Mouse (Mus musculus): ENCODE measurements around the gene Snrnp35. TPM values are rescaled to one million over a fixed set of nuclear protein-coding genes. Genes with fewer than 3 reads are reported as not detected.
A peak's percentile ranks its signal among the peaks of the same experiment; 100 is the strongest.

Gene Snrnp35
- polyA plus RNA-seq, 1 experiment = 1.7 TPM

DNA sequence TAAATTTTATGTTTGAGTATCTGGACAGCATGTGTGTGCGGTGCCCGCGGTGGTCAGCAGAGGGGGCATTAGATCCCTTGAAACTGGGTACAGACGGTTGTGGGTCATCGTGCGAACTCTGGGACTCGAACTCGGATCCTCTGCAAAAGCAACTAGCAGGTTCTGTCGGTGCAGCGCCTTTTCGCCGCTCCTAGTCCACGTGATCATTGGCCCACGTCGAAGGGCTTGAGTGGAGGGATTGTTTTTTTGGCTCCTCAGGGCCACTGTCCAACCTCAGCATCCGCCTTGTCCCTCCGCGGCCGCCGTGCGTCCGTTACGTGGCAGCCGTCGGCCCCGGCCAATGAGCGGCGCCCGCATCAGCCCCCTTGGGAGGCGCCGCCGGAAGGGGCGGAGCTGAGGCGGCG, 57.5 kb downstream of the Snrnp35 start, which contains the start of gene Tmed2:
Gene Tmed2, plus strand, starts transcription at position 313 of the 404 bp plus-strand sequence.
- peak; percentile 90 to 92 for DNase-seq (ENCODE audit: low read depth in 1 of 2, low spot score in 2 of 2)
- TF ChIP-seq CTCF (IDR thresholded peaks at IDR 0.05; ENCODE audit: extremely low read depth, insufficient read depth, insufficient read length, insufficient replicate concordance) (0 out of 2 replicates have a peak, but pooled peaks have one; percentile 11), POLR2A (IDR thresholded peaks at IDR 0.05; ENCODE audit: low read depth, low read length) (no peak)
- under 1% methylated on average over 35 of the region's 35 CpGs for WGBS
- peaks cover 18% of the 10 kb centered on the region for H3K36me3 ChIP-seq (ENCODE audit: control insufficient read depth, insufficient read depth, low read length)
- H3K4me3 ChIP-seq (ENCODE audit: extremely low read depth, insufficient read depth, insufficient read length) = peak within 1 kb of the TSS; percentile 86
- H3K27ac ChIP-seq (ENCODE audit: insufficient read depth, low read length) = peak within 1 kb of the TSS; percentile 84
- peaks cover 6% of the 10 kb centered on the region; the same call in 1 of the 2 replicates for H3K4me1 ChIP-seq (ENCODE audit: control insufficient read depth, insufficient read depth, insufficient read length)
- H3K27me3 ChIP-seq (ENCODE audit: control insufficient read depth, insufficient read depth, low read length) = no peaks in the 10 kb centered on the region

Other genes with a start within 250 kb of the Snrnp35 start
- gene Pitpnm2, start 233.4 kb upstream of the Snrnp35 start, polyA plus RNA-seq (2012; rRNA removed) = 65.8 and 97.5 TPM in 2 replicates
- gene Mphosph9, start 155.2 kb upstream of the Snrnp35 start, polyA plus RNA-seq (2012; rRNA removed) = 3.8 and 4.4 TPM in 2 replicates
- gene 2810006K23Rik, start 155.0 kb upstream of the Snrnp35 start, polyA plus RNA-seq (2012; rRNA removed) = 2.7 and 4.2 TPM in 2 replicates
- gene Cdk2ap1, start 120.1 kb upstream of the Snrnp35 start, polyA plus RNA-seq (2012; rRNA removed) = 60.4 and 69.3 TPM in 2 replicates
- 12.2 and 14.4 TPM in 2 replicates for gene Sbno1, start 57.1 kb upstream of the Snrnp35 start, polyA plus RNA-seq (2012; rRNA removed)
- gene Kmt5a, start 43.2 kb upstream of the Snrnp35 start, polyA plus RNA-seq (2012; rRNA removed) = 18.4 and 22.8 TPM in 2 replicates
- gene Rilpl2, start 4.8 kb upstream of the Snrnp35 start, polyA plus RNA-seq (2012; rRNA removed) = 39.4 and 42.7 TPM in 2 replicates
- gene Rilpl1, start 48.3 kb downstream of the Snrnp35 start, polyA plus RNA-seq (2012; rRNA removed) = 3.6 TPM in 2 replicates
- gene Tmed2, start 57.6 kb downstream of the Snrnp35 start, polyA plus RNA-seq (2012; rRNA removed) = 54.2 and 96.7 TPM in 2 replicates
- gene Ddx55, start 69.7 kb downstream of the Snrnp35 start, polyA plus RNA-seq (2012; rRNA removed) = 17.0 and 19.1 TPM in 2 replicates
- gene Eif2b1, start 96.0 kb downstream of the Snrnp35 start, polyA plus RNA-seq (2012; rRNA removed) = 9.8 and 11.6 TPM in 2 replicates
- 25.9 and 29.4 TPM in 2 replicates for gene Gtf2h3, start 96.0 kb downstream of the Snrnp35 start, polyA plus RNA-seq (2012; rRNA removed)
- gene Atp6v0a2, start 145.4 kb downstream of the Snrnp35 start, polyA plus RNA-seq (2012; rRNA removed) = 35.7 and 36.2 TPM in 2 replicates
- gene Dnah10, start 242.0 kb downstream of the Snrnp35 start, polyA plus RNA-seq (2012; rRNA removed) = 0.02 and 0.06 TPM in 2 replicates